Mouse (Mus musculus) R1 (cell line): ENCODE data around the gene Chrna5.
A peak's percentile ranks its signal among the peaks of the same experiment; 100 is the strongest.

Source experiments
- DNase-seq: peaks from one replicate; pipeline ENCODE4 v3.0.0-alpha.2; 2018; ENCODE audit warnings: low read depth, low spot score

Gene Chrna5

DNA sequence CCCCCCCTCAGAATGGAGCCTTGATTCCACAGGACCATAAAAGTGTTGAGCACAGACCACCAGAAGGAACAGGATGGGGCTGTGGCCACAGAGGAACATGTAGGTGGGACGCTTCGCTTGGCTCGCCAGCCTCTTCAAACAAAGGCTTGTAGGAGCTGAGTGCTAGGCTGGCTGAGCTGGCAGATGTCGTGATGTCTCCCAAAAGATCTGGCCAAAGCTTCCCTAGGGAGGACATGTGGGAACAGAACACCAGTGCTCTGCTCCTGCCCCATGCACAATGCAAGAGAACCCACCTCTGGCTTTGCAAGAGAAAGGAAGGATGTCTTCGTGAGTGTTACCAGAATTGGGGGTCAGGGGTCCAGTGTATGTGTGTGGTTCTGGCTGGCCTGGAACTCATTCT is 42.6 kb downstream of the Chrna5 start:
- no peak for DNase-seq

DNA sequence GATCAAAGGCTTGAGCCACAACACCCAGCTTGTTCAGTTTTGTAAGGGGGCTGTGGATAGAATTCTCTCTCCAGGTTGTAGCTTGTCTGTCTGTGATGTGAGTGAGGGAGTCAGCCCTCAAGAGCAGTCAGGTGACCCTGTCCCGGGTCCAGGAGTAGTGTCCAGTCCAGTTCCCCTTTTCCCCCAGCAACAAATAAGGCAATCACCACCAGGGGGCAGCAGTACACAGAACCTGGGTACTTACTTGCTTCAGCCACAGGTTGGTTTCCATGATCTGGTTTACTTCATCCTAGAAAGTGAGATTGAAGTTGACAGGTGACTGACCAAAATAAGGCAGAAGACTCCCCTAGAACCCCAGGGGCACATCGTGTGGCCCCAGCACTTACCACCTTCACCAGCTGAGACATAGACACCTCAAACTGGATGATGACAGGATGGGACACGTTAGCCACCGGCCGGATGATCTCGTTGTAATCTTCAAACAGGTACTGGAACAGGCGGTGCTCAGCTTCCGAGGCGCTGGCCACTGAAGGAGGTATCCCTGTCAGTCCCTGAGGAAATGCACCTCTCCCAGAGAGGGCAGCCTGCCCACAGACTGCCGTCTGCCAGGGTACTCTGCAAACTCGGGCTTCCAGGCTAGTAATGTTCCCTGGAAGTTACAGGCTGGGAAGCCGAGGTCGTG is 43.4 kb downstream of the Chrna5 start:
- peak; percentile 73 for DNase-seq

DNA sequence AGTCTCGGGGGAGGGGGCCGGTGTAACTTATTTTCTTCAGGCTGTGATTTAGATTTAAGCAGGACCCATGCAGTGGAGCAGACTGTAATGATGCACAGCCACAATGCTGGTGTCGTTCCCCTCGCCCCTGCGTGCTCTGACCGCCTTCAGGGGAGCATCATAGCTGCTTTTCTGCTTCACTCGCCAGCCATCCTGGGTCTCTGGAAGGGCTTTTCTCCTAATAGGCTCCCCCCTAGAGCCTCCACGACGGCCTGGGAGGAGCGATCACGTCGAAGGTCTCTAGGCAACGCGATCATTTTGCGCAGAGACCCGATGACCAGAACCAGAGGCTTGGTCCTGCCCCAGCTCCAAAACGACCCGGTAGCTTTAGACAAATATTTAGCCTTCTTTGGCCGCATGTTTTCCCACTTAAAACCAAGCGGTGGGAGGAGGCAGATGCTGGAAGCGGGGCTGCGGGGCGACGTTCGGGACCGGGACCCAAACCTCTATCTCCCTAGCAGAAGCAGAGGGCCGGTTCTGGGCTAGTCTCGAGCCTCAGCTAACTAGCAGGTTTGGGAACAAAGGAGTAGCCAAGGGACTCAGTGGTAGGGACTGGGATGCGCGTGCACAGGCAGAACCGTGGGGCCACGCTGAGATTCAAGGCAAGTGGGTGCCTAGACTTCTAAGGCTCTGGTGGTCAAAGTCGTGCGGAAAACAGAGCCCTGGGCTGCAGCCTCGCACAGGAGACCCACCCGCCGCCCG is 45.0 kb downstream of the Chrna5 start:
- DNase-seq, result peak; percentile 27

DNA sequence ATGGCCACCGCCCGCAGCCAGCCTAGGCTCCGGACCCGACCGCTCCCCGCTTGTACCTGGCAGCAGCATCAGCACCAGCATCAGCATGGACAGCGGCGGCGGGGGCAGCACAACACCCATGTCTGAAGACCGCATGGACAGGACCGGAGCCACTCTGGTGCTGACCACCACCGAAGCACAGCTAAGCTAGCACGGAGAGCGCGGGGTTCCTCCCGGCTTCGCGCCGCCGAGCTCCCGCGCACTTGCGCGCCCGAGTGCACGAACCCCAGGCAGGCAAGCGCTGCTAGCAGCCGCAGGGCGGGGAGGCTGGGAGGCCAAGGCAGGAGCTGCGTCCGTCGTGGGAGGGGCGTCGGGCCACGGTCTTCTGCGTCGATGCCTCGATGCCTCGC is 45.6 kb downstream of the Chrna5 start, which contains the start of gene Chrna3:
Gene Chrna3 (minus strand): TSS at position 288 of the 389 bp plus-strand sequence.
- peak; percentile 45 for DNase-seq

DNA sequence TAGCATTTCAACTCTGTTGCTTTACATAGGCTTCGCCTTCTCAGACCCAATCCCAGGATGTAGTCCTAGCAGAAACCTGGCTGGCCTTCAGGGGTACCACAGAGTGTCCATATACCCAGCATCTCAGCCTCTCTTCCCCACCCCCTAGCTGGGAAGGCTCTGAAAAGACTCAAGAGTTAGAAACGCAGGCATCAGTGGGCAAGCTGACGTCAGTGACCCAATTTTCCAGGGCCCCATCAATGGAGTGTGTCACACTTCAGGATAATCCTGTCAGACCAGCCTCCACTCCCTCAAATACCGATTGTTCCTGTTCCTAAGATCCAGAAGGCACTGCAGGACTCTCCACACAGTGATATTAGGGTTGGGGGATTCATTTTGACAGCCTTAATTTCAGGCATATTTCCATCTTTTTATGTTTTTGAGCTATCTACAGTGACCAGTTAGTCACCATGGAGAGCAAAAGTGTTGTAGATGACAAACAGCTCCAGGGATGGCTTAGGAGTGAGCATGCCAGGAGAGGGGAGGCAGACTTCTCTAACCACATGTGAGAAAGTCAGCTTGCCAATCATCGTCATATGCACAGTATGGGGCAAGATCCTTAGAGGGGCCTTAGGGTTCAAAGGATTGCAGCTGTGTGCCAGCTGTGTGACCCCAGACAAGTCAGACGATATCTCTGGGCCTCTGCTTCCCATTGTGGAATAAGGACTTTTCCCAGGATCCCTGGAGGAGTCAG is 50.9 kb downstream of the Chrna5 start:
- DNase-seq, result no peak

DNA sequence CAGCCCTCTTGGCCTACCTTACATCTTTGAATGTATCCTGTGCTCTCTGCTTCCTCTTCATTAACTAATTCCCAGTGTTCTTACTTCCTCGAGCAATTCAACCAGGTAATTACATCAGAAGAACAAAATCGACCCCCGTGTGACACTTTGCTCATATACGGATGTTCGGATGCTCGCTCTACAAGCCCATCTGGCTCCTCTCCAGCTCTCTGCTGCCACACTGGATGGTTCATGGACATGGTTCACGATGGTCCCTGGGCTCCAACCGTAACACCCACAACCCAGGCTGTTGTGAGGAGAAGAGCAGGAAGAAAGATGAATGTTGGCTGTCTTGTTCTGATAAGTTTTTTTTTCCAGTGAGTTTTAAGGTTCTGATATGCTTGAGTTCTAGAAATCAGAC is 58.3 kb downstream of the Chrna5 start:
- DNase-seq, result no peak

DNA sequence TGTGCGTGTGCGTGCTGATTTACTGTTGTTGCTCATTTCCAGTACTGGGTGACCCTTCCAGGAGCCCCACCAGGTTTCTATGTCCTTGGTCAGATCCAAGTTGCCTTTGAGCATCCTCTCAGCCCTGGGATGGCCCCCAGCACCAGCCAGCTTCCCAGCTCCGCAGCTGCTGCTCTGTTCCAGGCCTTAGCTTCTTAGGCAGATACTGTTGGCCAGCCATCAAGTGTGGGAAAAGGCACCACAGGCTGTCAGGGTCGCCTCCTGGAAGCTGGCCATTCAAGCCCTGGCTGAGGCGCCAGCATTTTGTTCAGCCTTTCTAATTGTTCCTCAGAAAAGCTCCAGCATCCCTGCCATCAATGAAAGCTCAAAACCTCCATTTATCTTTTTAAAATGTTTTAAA is 59.3 kb downstream of the Chrna5 start:
- DNase-seq, result no peak

DNA sequence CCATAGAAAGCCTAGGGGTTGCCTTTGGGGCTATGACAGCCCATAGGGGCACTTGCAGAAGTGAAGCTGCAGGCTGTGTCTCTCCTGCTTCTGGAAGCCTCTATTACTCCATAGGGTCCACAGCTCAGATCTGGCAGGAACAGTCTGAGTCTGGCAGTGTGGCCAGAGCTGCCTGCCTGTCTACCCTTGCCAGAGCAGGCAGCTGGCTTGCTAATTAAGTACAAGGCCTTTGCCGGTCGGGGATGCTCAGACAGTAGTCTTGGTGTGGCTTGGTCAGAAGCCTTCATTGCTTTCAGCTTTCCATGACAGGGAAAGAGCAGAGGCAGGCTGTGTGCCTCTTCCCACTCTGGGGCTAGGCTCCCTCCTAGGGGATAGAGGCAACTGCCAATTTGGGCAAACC is 60.7 kb downstream of the Chrna5 start:
- DNase-seq, result no peak

DNA sequence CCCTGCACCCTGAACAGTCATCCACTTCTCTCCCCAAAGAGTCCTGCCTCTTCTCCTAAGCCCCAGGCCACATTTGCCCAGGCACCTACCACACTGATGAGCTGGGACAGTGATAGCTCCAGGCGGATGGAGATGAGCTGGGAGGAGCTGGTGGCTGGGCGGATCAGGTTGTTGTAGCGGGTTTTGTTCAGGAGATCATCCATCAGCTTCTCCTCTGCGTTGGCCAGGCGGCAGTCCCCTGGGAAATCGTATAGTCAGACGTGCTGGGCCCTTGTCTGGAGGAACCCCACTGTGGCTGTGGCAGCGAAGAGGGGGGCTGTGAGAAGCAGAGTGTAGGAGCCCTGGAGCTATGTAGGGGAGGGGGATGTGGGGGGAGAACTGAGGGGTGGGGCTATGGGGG is 63.0 kb downstream of the Chrna5 start:
- DNase-seq, result peak; percentile 67

DNA sequence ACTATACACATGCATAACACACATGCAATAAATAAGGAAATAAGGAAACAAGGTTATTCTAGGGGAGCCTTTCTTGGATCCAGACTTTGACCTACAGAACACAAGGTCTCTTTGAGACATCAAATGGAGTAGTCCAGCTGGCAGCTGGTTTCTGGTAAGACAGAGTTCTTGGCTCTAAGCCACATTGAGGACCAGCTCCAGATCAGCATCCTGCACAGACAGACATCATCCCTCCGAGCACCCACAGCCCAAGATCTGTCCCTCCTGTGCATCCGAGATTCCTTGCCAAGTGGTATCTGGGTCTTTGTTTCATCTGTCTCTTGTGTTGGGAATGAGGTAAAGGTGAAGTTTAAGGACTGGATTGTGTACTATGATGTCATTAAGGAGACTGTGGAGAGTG is 64.3 kb downstream of the Chrna5 start:
- no peak for DNase-seq

DNA sequence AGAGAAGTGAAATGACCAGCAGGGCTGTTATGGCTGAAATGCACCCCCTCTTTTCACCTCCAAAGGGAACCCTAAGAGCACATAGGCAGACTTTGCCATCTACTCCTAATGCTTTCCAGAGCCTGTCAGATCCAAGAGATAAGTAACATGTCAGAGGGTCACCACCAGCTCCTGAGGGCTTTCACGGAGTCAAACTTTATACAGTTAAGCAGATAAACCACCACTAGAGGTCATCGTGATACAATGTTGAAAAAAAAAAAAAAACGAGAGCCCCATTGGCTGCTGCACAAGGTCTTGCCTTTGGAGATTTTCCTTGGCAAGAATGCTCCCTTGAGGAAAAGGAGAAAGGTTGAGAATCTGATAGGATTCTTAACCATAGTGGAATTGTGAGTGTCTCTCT is 66.1 kb downstream of the Chrna5 start:
- peak; percentile 39 for DNase-seq

DNA sequence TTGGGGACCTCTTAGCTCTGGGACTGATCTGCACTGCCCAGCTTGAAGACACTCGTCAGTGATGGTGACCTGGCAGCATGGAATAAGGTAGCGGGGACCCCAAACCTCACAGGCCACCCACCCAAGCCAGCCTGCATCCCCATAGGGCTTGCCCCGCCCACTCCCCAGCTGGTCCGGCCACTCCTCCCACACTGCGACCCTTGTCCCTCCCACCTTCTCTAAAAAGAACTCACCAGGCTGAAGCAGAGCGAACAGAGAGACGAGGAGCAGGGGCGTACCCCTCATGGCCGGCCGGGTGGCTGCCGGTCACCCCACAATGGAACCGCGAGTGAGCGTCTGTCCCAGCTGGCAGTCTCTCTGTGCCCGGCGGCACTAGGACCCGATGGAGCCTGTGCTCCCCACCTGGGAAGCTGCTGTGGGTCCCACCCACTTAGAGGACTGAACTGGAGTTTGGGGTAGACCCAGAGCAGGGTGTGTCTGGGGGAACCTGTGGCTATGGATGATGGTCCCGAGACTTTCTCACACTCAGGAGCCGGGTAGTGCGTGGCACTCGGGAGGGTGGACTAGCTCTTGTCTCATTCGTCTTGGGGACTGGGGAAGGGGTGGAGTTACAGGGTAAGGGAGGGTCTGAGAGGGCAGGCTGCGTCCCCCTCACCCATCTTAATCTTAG is 67.7 kb downstream of the Chrna5 start, which contains the start of gene Chrnb4:
Gene Chrnb4 (minus strand): TSS at position 569 of the 670 bp plus-strand sequence.
- DNase-seq, result peak; percentile 65

DNA sequence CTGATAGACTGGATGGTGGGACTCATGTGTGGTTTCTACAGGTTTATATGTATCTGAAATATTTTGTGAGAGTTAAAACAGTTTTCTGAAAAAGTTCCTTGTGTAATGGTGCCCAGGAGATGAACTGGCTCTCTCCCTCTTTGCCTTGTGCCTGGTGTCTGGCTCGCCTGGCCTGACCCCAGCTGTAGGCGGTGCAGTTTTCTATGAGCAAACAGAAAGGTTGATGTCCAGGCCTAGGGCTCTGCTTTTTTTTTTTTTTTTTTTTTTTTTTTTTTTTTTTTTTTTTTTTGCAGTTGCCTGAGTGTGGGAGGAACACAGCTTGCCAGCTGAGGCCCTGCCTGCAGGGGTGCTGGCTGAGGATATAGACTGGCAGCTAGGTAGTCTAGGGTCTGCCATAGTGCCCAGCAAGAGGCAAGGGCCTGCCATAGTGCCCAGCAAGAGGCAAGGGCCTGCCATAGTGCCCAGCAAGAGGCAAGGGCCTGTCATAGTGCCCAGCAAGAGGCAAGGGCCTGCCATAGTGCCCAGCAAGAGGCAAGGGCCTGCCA is 74.8 kb downstream of the Chrna5 start:
- DNase-seq, result no peak
